Mouse (Mus musculus) spleen, embryonic (tissue): ENCODE results near the gene Bmp2.

Experiments
- CTCF ChIA-PET: fragments of 350-600 bp; sonication (Branson Sonifier 250); formaldehyde crosslinking; loops from one replicate; lab custom pipeline; 2022; lab: Charles Lee

The Bmp2 gene

DNA sequence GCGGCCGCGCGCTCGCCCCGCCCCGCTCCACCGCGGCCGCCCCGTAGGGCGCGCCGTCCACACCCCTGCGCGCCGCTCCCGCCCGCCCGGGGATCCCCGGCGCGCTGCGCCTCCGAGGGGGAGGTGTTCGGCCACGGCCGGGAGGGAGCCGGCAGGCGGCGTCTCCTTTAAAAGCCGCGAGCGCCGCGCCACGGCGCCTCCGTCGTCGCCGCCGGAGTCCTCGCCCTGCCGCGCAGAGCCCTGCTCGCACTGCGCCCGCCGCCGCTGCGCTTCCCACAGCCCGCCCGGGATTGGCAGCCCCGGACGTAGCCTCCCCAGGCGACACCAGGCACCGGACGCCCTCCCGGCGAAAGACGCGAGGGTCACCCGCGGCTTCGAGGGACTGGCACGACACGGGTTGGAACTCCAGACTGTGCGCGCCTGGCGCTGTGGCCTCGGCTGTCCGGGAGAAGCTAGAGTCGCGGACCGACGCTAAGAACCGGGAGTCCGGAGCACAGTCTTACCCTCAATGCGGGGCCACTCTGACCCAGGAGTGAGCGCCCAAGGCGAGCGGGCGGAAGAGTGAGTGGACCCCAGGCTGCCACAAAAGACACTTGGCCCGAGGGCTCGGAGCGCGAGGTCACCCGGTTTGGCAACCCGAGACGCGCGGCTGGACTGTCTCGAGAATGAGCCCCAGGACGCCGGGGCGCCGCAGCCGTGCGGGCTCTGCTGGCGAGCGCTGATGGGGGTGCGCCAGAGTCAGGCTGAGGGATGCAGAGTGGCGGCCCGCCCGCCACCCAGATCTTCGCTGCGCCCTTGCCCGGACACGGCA lies at the start of gene Bmp2:
Bmp2 (plus strand) TSS at position 129 of the 811 bp plus-strand sequence.
- CTCF ChIA-PET, result no interaction called here

- CTCF ChIA-PET, result no interaction called here
Measured at GRCm38 (mm10) chr2:133505678-133506077, 46.3 kb upstream of the Bmp2 start.

GRCm38 (mm10) chr2:133507045-133507444 lies 44.9 kb upstream of the Bmp2 start:
- CTCF ChIA-PET, result no interaction called here

DNA sequence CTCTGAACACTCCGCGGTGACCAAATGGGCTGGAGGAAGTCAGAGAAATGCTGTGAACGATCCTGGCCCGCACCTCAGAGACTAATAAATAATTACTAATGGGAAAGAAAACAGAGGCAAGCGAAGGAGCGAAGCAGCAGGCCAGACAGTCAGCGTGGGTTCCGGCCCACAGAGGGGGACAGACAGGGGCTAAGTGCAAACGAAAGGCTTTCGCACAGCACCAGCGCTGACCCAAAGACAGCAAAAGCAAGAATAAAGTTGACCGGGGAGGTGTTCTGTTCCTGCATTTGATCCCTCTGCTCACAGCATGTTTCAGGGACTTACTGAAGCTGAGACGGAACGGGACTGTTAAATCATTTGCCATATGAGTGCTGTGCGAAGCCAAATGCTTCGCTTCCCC lies 42.8 kb upstream of the Bmp2 start:
- CTCF ChIA-PET, result no interaction called here

- CTCF ChIA-PET, result no interaction called here
Measured at GRCm38 (mm10) chr2:133511011-133511779, 40.8 kb upstream of the Bmp2 start.

DNA sequence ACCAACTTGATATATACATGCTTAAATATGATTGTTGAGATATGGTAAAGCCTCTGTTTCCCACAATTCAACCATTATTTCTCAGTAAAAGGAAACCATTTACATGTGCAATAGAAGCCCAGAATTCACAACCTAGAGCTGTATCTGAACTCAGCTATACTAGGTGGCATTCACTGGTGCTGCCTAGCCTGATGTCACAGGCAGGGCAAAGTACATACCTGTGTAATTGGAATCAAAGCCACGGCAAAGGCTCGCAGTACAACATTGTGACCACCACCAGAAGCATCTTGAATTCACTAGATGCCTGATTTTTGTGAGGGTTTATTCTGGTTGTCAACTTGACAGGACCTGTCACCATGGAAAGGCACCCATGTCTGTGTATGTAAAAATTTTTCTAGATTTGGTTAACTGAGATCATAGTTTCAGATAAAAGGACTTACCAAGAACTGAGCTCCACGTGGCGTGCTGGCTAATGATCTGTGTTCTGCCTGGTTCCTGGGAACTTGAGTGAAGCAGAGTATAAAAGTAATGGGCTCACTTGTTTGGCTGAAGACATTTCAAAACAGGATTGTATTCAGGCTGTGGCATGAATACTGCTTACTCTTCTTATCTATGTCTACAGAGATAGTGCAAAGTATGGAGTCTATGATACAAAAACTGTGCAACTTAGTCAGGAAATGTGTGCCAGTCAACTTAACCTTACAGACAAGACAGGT lies 35.5 kb upstream of the Bmp2 start:
- CTCF ChIA-PET, result no interaction called here

GRCm38 (mm10) chr2:133517867-133518266 lies 34.1 kb upstream of the Bmp2 start:
- CTCF ChIA-PET, result no interaction called here

DNA sequence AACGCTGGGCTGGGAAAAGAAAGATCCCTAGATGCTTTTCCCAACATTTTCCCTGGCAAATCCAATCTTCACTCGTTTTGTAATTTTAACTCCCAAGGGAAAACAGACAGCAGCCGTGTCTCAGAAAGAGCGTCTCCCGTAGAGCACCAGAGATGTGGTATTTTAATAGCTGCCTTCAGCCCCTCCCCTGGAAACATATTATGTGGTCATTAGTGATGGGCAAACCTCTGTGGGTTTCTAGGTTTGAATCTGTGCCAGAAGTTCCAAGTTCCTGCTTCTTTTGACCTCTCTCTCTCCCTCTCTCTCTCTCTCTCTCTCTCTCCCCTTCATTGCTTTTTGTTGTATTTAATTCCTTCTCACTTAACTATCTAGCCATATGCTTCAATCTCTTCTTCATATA lies 30.8 kb upstream of the Bmp2 start:
- CTCF ChIA-PET, result no interaction called here

GRCm38 (mm10) chr2:133522121-133522520 lies 29.8 kb upstream of the Bmp2 start:
- CTCF ChIA-PET, result no interaction called here

- CTCF ChIA-PET, result no interaction called here
Measured at GRCm38 (mm10) chr2:133525621-133526181, 26.3 kb upstream of the Bmp2 start.

DNA sequence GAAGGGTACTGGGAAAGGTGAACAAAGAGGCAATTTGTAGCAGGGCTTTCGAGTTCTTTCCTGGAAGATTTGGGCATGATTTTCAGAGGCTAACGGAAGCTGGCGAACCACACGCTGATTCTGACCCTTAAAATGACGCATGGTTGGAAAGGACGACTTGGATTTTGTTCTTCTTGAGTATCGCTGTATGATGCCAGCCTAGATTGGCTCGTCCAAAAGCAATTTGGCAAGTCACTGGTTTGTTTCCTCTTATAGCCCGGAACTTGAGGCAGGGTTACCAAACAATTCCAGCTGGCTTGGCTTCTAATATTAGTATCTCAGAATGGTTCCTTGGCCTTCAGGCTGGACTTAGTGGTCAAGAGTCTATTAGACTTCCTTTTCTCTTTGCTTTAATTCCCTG lies 22.6 kb upstream of the Bmp2 start:
- CTCF ChIA-PET, result no interaction called here

DNA sequence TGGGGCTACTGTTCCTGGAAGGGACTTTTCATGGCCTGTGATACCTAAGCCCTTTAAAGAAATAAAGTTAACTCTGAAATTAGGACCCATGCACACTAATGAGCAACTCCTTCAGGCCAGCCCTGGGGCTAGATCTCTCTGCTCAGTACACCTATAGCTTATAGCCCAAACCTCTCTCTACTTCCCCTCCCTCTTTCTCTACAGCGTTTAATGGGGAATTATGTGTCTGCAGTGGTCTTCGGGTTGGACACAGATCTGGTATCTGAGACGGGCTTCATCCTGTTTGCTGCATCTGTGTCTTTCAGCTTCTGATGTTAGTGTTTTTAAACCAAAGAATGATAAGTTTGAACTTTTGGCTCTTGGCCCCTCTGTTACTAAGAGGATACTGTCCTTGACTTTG lies 18.9 kb upstream of the Bmp2 start:
- CTCF ChIA-PET, result no interaction called here

- CTCF ChIA-PET, result no interaction called here
Measured at GRCm38 (mm10) chr2:133535481-133535880, 16.5 kb upstream of the Bmp2 start.

DNA sequence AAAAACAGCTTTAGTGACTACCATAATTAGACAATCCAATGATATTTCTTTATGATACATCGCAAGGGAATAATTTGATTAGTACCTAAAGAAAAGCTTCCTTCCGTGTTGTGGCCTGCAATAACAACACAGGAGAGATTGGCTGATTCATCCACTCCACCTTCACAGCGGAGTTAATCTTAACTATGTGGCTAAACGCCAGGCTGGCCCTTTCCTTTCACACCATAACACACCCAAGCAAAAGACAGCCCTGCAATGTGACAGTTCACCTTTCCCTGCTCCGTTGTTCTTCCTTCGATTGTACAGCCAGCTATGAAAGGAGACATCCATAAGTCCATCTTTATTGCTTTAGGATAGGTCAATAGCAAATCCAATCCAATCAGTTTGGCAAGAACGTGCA lies 15.1 kb upstream of the Bmp2 start:
- CTCF ChIA-PET, result no interaction called here

DNA sequence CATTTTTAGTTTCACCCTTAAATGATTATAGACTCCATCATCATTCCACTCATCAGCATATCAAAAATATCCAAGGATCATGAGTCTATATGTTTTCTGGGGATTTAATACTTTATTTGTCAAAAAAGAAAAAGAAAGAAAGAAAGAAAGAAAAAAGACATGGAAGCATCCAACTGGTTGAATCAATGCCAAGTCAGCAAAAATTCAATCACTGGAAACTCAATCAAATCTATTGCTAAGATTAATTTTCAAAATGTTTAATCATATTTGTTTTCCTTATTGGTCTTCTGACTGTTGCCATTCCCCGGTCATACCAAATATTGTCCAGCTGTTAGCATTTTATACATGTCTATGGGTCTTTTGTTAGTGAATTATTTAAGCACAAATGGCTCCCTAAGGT lies 11.3 kb upstream of the Bmp2 start:
- CTCF ChIA-PET, result no interaction called here

DNA sequence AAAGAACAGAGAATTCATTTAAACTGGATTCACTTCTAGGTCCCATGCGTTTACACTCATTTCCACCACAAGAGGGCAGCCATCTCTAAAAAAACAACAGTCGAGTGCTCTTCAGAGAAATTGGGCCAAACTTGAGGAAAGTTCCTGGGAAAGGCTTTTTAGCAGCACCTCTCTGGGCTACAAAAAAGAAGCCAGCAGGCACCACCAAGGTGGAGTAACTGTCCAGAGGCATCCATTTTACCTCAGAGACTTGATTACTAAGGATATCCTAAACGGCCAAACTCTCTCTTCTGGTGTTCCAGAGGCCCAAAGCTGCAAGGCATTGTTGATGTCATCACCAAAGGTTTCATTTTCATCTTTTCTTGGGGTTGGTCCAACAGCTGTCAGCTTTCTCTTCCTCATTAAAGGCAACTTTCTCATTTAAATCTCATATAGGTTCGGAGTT lies 1.7 kb upstream of the Bmp2 start:
- CTCF ChIA-PET, result no interaction called here

GRCm38 (mm10) chr2:133552842-133553465 lies 995 bp downstream of the Bmp2 start:
- CTCF ChIA-PET, result no interaction called here

DNA sequence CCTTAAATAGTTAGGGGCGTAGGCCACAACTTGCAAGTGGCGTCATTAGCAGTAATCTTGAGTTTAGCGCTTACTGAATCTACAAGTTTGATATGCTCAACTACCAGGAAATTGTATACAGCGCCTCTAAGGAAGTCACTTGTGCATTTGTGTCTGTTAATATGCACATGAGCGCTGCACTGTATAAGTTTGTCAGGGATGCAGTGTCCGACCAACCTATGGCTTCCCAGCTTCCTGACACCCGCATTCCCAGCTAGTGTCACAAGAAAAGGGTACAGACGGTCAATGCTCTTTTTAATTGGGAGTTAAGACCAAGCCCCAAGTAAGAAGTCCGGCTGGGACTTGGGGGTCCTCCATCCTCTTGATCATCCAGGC lies 1.9 kb downstream of the Bmp2 start:
- CTCF ChIA-PET, result no interaction called here

- CTCF ChIA-PET, result no interaction called here
Measured at GRCm38 (mm10) chr2:133554286-133555021, 2.5 kb downstream of the Bmp2 start.

DNA sequence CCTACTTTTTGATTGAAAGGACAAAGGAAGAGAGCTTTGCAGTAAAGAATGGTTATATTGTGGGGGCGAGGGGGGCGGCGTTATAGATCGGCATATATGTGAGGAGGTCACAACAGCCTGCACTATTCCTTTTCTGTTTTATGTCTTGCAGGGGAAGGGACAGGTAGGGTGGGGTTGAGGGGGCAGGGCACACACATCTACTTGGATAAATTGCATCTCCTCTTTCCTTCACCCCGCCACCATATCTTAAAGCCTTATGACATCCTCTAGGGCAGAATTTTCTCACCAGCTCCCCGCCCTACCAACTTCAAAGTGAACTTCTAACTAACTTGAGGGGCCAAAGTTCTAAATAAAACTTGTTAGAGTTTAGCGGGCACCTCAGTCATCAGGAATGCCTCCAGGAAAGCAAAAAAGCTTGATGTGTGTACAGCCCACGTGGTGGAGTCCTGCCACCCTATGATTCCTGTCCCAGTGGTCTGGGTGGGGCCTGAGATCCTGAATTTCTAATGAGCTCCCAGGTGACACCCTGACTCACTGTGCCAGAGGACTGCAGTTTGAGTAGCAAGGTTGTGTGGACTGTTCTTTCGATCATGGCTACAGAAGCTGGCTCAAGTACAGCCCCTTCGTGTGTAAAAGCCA lies 12.4 kb downstream of the Bmp2 start:
- CTCF ChIA-PET, result no interaction called here
